Mouse (Mus musculus) erythroblast, embryonic 14.5 days (primary cell): ENCODE results near the gene Rundc3a. TPM values are rescaled to one million over a fixed set of nuclear protein-coding genes. Genes with fewer than 3 reads are reported as not detected.
"Not testable (repeated sequence)": the region's sequence is repeated elsewhere in the genome, so short reads cannot be mapped to it uniquely, and the experiment has no call there.

Experiments used
- H3K27me3 ChIP-seq: 2 replicates; pipeline ENCODE4 v1.6.1; 2012; ENCODE audit warnings: inconsistent platforms; ENCODE audit not compliant: control insufficient read depth
- H3K36me3 ChIP-seq: 2 replicates; pipeline ENCODE4 v1.6.1; 2012; ENCODE audit warnings: mild to moderate bottlenecking, inconsistent platforms; ENCODE audit not compliant: control insufficient read depth
- H3K4me1 ChIP-seq: 2 replicates; pipeline ENCODE4 v1.6.1; 2012; ENCODE audit warnings: inconsistent platforms; ENCODE audit not compliant: control insufficient read depth
- H3K4me3 ChIP-seq: replicated peaks from 2 replicates; pipeline ENCODE3; 2012; ENCODE audit warnings: moderate library complexity, mild to moderate bottlenecking, inconsistent platforms
- H3K9me3 ChIP-seq: 2 replicates; pipeline ENCODE4 v1.6.1; 2012; ENCODE audit warnings: low read length, inconsistent platforms, mixed read lengths; ENCODE audit not compliant: control insufficient read depth
- GATA1 ChIP-seq: IDR thresholded peaks from 2 replicates; pipeline ENCODE4 v1.6.1; 2012; ENCODE audit warnings: low read length, inconsistent platforms, mixed read lengths
- TAL1 ChIP-seq: IDR thresholded peaks from 3 replicates; pipeline ENCODE4 v1.6.1; 2012; ENCODE audit warnings: low read length, inconsistent platforms, mixed read lengths
- polyA plus RNA-seq: library from polyadenylated mRNA; stranded (reverse); fragments of >175 nt; gene quantifications from 2 replicates; pipeline ENCODE4 v1.2.3, GENCODE M21; 2012

Rundc3a gene
- polyA plus RNA-seq, 1 experiment, result 1.8 TPM

DNA sequence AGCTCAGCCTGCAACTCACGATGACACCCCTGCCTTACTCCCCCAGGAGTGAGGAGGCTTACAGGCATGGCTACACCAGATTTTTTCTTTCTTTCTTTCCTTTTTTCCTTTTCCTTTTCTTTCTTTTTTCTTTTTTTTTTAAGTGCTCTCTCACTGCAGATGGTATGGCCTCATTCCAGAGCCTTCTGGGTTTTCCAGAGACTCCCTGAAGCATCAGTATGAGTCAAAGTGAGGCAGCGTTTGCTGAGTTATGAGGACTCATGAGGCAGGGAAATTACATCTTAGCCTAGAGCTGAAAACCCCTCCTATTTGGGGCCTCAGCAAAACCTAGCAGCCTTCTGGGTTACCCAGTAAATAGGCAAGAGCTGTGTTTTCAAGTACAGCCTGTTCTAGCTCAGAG lies 8.8 kb upstream of the Rundc3a start:
- Histone ChIP-seq H3K27me3 (peaks cover 69% of the 10 kb centered on the region), H3K4me1 (peaks cover 72% of the 10 kb centered on the region), H3K4me3 (no peak overlapping the region), H3K36me3 (peaks cover 6% of the 10 kb centered on the region), H3K9me3 (peaks cover under 1% of the 10 kb centered on the region; the same call in 1 of the 2 replicates)
- TF ChIP-seq GATA1 (no peak), TAL1 (no peak)

GRCm38 (mm10) chr11:102385075-102385474 lies 8.1 kb upstream of the Rundc3a start:
- Histone ChIP-seq H3K27me3 (peaks cover 74% of the 10 kb centered on the region), H3K4me3 (no peak overlapping the region), H3K9me3 (no peaks in the 10 kb centered on the region), H3K4me1 (peaks cover 70% of the 10 kb centered on the region), H3K36me3 (peaks cover 5% of the 10 kb centered on the region)
- TF ChIP-seq GATA1 (no peak), TAL1 (no peak)

GRCm38 (mm10) chr11:102386121-102386520 lies 7.1 kb upstream of the Rundc3a start:
- H3K4me1 ChIP-seq, result peaks cover 64% of the 10 kb centered on the region
- peaks cover 85% of the 10 kb centered on the region for H3K27me3 ChIP-seq
- TF ChIP-seq GATA1 (no peak), TAL1 (no peak)
- no peak overlapping the region for H3K4me3 ChIP-seq
- peaks cover 5% of the 10 kb centered on the region for H3K36me3 ChIP-seq
- no peaks in the 10 kb centered on the region for H3K9me3 ChIP-seq

DNA sequence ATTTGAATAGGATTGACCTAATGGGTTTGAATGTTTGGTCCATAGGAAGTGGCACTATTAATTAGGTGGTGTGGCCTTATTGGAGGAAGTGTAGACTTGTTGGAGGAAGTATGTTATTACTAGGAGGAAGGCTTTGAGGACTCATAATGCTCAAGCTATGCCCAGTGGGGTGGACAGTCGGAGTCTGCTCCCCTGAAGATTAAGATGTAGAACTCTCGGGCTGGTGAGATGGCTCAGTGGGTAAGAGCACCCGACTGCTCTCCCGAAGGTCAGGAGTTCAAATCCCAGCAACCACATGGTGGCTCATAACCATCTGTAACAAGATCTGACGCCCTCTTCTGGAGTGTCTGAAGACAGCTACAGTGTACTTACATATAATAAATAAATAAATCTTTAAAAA lies 3.8 kb upstream of the Rundc3a start:
- H3K9me3 ChIP-seq, H3K36me3 ChIP-seq, H3K4me3 ChIP-seq: not testable (repeated sequence)
- Histone ChIP-seq H3K27me3 (peaks cover 93% of the 10 kb centered on the region), H3K4me1 (peaks cover 53% of the 10 kb centered on the region)

- Histone ChIP-seq H3K4me1 (peaks cover 45% of the 10 kb centered on the region), H3K36me3 (no peaks in the 10 kb centered on the region), H3K4me3 (peak overlapping the region; percentile 54), H3K27me3 (peaks cover 94% of the 10 kb centered on the region), H3K9me3 (no peaks in the 10 kb centered on the region; the same call in 1 of the 2 replicates)
- no peak for TF ChIP-seq TAL1
- TF ChIP-seq GATA1, result no peak
These were observed 564 bp upstream of the Rundc3a start for GRCm38 (mm10) chr11:102392441-102393237.

- peak overlapping the region; percentile 54 for H3K4me3 ChIP-seq
- H3K9me3 ChIP-seq, result peaks cover under 1% of the 10 kb centered on the region; the same call in 1 of the 2 replicates
- TF ChIP-seq GATA1 (no peak), TAL1 (no peak)
These were observed 667 bp downstream of the Rundc3a start for GRCm38 (mm10) chr11:102393719-102394420.

GRCm38 (mm10) chr11:102394421-102395124 lies 1.4 kb downstream of the Rundc3a start:
- TF ChIP-seq TAL1 (no peak), GATA1 (no peak)
- H3K4me1 ChIP-seq, result peaks cover 47% of the 10 kb centered on the region
- H3K27me3 ChIP-seq, result peaks cover 99% of the 10 kb centered on the region

More at GRCm38 (mm10) chr11:102393719-102394420, 667 bp downstream of the Rundc3a start:
- Histone ChIP-seq H3K36me3 (no peaks in the 10 kb centered on the region), H3K4me1 (peaks cover 45% of the 10 kb centered on the region), H3K27me3 (peaks cover 98% of the 10 kb centered on the region)

DNA sequence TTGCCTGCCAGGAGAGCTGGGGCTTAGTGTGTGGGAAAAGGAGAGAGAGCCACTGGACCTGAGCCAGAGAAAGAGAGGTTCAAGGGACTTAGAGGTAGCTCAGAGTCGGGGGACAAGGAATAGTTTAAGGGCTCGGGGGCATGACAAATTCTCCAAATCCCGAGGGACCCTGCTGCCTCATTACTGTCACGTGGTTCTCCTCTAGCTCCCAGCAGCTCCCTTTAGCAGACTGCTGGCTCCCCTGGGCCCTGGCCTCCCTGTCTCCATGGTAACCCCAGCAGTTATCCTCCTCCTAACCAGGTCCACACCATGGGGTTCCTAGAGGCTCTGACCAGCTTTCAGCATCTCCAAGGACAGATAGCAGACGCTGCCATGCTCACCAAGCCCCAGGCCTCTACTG lies 2.0 kb downstream of the Rundc3a start:
- peaks cover 100% of the 10 kb centered on the region for H3K27me3 ChIP-seq
- H3K36me3 ChIP-seq, result peaks cover 4% of the 10 kb centered on the region
- peaks cover 12% of the 10 kb centered on the region for H3K9me3 ChIP-seq
- peaks cover 54% of the 10 kb centered on the region for H3K4me1 ChIP-seq
- H3K4me3 ChIP-seq, result no peak overlapping the region
- TF ChIP-seq TAL1 (no peak), GATA1 (no peak)

More at GRCm38 (mm10) chr11:102394421-102395124, 1.4 kb downstream of the Rundc3a start:
- peaks cover 3% of the 10 kb centered on the region for H3K36me3 ChIP-seq
- H3K9me3 ChIP-seq, result peaks cover 8% of the 10 kb centered on the region
- no peak overlapping the region for H3K4me3 ChIP-seq

DNA sequence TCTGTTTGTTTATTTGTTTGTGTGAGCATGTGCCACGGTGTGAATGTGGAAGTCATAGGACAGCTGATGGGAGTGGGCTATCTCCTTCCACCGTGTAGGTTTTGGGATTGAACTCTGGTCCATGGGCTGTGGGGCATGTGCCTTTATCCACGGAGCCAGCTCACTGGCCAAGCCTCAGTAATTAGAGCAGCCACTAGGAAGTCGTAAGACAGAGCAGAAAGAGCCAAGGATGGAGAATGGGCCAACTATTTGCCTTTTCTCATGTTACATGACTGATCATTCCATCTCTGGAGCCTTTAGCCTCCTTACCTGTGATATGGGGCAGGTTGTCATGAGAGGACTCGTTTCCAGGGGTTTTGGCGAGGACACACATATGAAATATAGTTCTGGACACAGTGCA lies 3.1 kb downstream of the Rundc3a start:
- Histone ChIP-seq H3K27me3 (peaks cover 100% of the 10 kb centered on the region), H3K9me3 (peaks cover 15% of the 10 kb centered on the region), H3K36me3 (peaks cover 13% of the 10 kb centered on the region), H3K4me1 (peaks cover 59% of the 10 kb centered on the region), H3K4me3 (no peak overlapping the region)
- TF ChIP-seq TAL1 (no peak), GATA1 (no peak)
